Mouse (Mus musculus): ENCODE measurements around the gene Gm26938. TPM values are rescaled to one million over a fixed set of nuclear protein-coding genes. Genes with fewer than 3 reads are reported as not detected.

Gene Gm26938
- polyA plus RNA-seq, 1 experiment from 2014 or later = not detected

DNA sequence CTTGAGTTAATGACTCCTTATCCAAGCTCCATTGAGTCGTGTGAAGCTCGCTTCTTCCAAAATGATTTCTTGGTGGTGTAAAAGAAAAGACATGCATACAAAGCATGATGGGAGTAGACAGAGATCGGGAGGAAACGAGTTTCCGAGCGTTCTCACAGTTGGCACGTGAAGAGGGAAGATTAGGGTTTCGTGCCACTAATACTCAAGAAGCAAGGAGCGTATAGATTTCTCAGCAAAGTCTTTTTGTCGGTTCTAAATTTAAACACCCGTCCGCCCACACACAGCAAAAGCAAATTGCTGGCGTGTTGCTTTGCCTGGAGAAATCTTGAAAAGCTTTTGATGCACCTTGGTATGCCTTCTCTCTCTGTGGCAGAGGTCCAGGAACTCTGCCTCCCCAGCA is 3.2 kb upstream of the Gm26938 start:
- Histone ChIP-seq H3K27ac (no peak overlapping the region), H3K4me1 (peaks cover 14% of the 10 kb centered on the region), H3K9ac (no peak overlapping the region), H3K9me3 (no peaks in the 10 kb centered on the region), H3K27me3 (peaks cover 9% of the 10 kb centered on the region; the same call in 1 of the 2 replicates), H3K4me3 (replicated peaks) (no peak overlapping the region), H3K36me3 (replicated peaks) (no peaks in the 10 kb centered on the region), H3K4me2 (no peak overlapping the region)
- 82% methylated on average over 13 of the region's 13 CpGs for WGBS
- no peak for ATAC-seq (ENCODE audit: low FRiP score)

DNA sequence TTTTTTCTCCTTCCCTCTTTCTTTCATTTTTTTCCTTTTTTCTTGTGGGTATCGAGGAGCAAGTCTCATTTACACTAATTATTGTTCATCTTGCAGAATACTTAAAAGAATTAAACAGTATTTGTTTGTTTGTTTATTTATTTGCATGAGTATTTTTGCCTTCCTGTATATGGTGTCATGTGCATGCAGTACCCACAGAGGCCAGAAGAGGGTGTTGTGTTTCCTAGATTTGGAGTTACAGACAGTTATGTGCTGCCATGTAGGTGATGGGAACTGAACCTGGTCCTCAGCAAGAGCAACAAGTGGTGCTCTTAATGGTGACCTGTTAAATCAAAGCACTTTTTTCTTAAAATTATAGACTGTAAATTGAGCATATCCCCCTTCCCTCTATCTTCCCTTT is 1.4 kb upstream of the Gm26938 start:
- no peak for ATAC-seq (ENCODE audit: low FRiP score)
- H3K9ac ChIP-seq = no peak overlapping the region
- WGBS = 86% methylated on average over 1 of the region's 1 CpGs

DNA sequence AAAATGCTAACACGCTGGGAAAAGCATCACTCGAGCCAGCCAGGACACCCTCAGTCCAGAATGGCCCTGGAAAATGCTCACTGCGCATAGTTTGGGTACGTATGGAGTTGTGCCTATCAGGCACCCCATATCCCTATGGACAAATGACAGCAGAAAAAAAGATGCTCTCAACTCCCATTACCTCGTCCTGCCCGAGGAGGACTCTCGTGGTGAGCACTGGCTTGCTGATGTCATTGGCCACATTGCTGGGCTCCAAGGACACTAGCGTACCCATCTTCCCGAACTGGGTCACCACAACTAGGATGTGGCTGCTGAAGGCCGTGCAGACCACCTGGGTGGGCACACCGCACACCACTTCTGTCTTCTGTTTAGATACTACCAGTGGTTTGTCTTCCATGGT is 260 bp downstream of the Gm26938 start:
- Histone ChIP-seq H3K36me3 (replicated peaks) (peaks cover 28% of the 10 kb centered on the region), H3K4me1 (peaks cover 14% of the 10 kb centered on the region), H3K27ac (peak overlapping the region; percentile 83; the same call in 1 of the 2 replicates), H3K9me3 (no peaks in the 10 kb centered on the region), H3K27me3 (0 out of 2 replicates have a peak, but pooled peaks cover 3% of the 10 kb centered on the region), H3K4me2 (peak overlapping the region; percentile 77), H3K4me3 (replicated peaks) (peak overlapping the region; percentile 81), H3K9ac (peak overlapping the region; percentile 87)
- WGBS = 51% methylated on average over 11 of the region's 11 CpGs
- ATAC-seq (ENCODE audit: low FRiP score) = peak; percentile 45; the same call in 1 of the 2 replicates

More for the DNA sequence above, 1.4 kb upstream of the Gm26938 start:
- 0 out of 2 replicates have a peak, but pooled peaks cover 3% of the 10 kb centered on the region for H3K27me3 ChIP-seq
- no peak overlapping the region for H3K27ac ChIP-seq
- H3K4me2 ChIP-seq = no peak overlapping the region
- peaks cover 14% of the 10 kb centered on the region for H3K36me3 ChIP-seq (replicated peaks)
- no peaks in the 10 kb centered on the region for H3K9me3 ChIP-seq
- H3K4me3 ChIP-seq (replicated peaks) = no peak overlapping the region
- H3K4me1 ChIP-seq = peaks cover 14% of the 10 kb centered on the region

DNA sequence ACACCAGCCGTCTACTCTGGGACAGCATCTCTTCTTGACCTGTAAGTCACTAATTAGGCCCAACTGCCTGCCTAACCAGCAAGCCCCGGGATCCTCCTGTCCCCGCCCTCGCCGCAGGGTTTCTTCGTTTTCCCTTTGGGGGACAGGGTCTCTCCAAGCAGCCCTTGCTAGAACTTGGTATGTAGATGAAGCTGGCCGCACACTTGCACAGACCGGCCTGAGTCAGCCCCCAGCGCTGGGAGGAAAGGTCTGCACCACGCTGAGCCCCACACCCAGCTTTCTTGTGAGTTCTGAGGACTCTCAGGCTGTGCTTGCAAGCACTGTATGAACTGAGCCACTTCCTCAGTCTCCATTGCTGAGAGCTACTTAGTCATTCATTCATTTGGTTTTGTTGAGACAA is 1.7 kb downstream of the Gm26938 start:
- Histone ChIP-seq H3K9ac (no peak overlapping the region), H3K27me3 (0 out of 2 replicates have a peak, but pooled peaks cover 3% of the 10 kb centered on the region), H3K27ac (no peak overlapping the region), H3K4me3 (replicated peaks) (no peak overlapping the region), H3K4me2 (no peak overlapping the region), H3K4me1 (peaks cover 14% of the 10 kb centered on the region), H3K36me3 (replicated peaks) (peaks cover 28% of the 10 kb centered on the region), H3K9me3 (no peaks in the 10 kb centered on the region)
- 86% methylated on average over 10 of the region's 10 CpGs for WGBS
- ATAC-seq (ENCODE audit: low FRiP score) = no peak

DNA sequence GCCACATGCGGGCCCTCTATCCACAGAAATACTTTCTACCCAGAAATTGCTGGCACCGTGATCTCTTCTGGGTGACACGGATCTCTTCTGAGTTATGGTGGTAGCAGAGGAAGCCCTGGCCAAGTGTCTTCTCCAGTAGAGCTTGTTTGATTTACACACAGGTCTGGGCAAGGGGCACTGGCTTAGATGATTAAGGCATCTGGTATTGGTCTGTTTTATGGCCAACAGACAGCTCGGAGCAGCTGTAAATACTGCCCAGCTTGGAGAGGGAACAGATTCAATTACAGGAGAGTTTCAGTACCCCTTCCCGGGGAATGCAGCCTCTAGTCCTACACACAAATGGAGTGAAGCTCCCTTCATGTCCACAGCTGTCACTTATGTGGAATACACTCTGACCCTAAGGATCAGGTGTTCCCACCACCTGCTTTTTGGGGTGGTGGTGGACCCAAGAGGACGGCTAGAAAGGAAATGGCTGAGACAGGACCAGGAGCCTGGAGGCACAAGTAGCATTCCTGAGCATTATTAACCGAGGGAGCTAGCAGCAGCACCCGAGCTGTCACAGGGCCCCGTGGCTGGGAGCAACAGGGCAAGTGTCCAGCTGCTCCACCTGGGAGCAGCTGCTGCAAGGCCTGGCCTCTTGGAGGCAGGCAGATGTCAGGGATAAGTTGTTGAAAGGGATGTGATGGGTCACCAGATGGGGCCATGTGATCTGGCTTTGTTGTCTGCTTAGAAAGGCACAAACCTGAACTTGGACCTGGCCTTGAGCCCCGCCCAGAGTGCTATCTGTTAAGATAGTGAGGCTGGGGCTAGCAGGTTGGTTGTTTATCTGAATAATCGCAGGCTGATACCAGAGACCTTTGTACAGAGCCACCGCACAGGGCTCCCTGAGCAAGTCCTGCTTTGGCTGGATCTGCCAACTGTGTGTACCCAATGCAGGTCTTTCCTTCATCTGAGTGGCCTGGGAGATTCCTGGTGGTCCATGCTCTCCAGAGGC is 4.4 kb downstream of the Gm26938 start:
- no peak overlapping the region for H3K9ac ChIP-seq
- H3K36me3 ChIP-seq (replicated peaks) = peaks cover 28% of the 10 kb centered on the region

DNA sequence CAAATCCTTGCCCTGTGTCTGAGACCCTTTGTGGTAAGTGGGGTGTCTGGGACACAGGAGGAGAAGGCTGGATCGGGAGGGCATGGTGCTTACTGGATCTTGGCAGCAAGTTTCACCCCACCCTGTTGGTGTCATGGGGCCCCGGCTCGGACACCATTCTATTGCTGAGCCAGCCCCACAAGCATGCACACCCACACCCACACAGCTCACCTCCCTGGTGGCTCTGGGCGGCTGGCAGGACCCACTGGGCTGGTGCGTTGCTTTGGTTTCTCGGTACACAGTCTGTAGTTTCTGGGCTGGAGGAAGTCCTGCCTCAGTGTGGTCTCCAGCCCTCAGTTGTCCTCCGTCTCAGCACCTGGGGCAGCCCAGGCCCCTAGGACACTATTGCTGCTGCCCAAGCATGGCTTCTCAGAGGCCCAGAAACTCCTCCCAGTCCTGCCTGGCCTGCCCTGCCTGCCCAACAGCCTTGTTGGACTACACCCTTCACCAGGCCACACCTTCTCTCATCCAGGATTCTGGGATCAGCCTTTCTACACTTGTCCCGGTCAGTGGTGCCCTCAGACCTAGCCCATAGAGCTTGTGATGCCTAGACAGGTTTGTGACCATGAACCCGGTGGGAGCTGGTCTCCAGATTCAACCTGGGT is 6.5 kb downstream of the Gm26938 start, which contains the start of gene Tmem184a:
Gene Tmem184a (minus strand): TSS at position 380 of the 644 bp plus-strand sequence.
- Histone ChIP-seq H3K27ac (no peak within 1 kb of the TSS), H3K4me3 (replicated peaks) (no peak within 1 kb of the TSS)

More for the DNA sequence above, 4.4 kb downstream of the Gm26938 start:
- Histone ChIP-seq H3K27me3 (no peaks in the 10 kb centered on the region), H3K27ac (no peak overlapping the region), H3K4me1 (peaks cover 11% of the 10 kb centered on the region), H3K4me3 (replicated peaks) (no peak overlapping the region), H3K9me3 (no peaks in the 10 kb centered on the region), H3K4me2 (no peak overlapping the region)
- 91% methylated on average over 12 of the region's 12 CpGs for WGBS
- no peak for ATAC-seq (ENCODE audit: low FRiP score)

DNA sequence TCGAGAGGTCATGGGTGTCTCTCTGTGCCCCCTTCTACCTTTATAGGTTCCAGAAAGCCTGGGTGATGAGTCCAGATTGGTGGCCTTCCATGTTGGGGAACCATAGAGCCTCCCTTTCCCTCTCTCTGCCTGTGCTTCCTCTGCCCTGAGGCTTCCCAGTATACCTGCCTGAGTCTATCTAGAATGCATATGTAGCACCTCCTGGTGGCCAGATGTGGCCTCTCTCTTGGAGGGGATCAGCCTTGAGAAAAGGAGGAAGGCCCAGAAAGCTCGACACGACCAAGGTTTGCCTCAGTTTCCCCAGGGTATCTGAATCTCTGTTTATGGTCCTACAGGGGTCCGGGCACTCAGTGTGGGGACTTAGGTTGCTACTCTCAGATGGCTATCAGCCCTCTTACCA is 7.4 kb downstream of the Gm26938 start:
- Histone ChIP-seq H3K9ac (no peak overlapping the region), H3K4me3 (replicated peaks) (no peak overlapping the region), H3K4me1 (no peaks in the 10 kb centered on the region), H3K4me2 (no peak overlapping the region), H3K27me3 (peaks cover 26% of the 10 kb centered on the region), H3K9me3 (no peaks in the 10 kb centered on the region), H3K27ac (no peak overlapping the region), H3K36me3 (replicated peaks) (peaks cover 26% of the 10 kb centered on the region)
- peak; percentile 33; the same call in 1 of the 2 replicates for ATAC-seq (ENCODE audit: low FRiP score)
- WGBS = 51% methylated on average over 4 of the region's 4 CpGs

More for the DNA sequence above, 6.5 kb downstream of the Gm26938 start, which contains the start of gene Tmem184a:
- Histone ChIP-seq H3K4me2 (no peak within 1 kb of the TSS), H3K9me3 (no peaks in the 10 kb centered on the region), H3K27me3 (peaks cover 17% of the 10 kb centered on the region), H3K4me1 (no peaks in the 10 kb centered on the region), H3K36me3 (replicated peaks) (peaks cover 28% of the 10 kb centered on the region), H3K9ac (no peak within 1 kb of the TSS)
- ATAC-seq (ENCODE audit: low FRiP score) = no peak
- 87% methylated on average over 9 of the region's 9 CpGs for WGBS

DNA sequence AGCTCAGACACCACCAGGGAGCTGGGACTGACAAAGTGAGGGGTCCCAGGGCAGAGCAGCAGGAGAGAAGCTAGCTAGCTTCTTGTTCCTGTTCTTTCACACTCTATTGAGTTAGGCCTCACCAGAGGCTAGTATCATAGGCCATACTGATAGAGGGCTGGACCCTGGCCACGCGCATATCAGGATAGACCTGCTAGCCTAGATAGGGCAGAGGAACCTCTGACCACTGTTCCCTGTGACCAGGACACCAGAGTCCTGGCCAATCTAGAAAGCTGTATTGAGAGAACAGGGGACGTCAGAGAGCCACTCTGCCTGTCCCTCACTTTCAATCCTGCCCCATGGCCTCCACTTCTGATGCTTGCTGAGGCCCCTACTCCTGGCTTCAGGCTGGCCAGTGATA is 8.2 kb downstream of the Gm26938 start:
- H3K9ac ChIP-seq = no peak overlapping the region
- 81% methylated on average over 3 of the region's 3 CpGs for WGBS
- no peaks in the 10 kb centered on the region for H3K9me3 ChIP-seq
- no peak overlapping the region for H3K4me2 ChIP-seq
- peaks cover 19% of the 10 kb centered on the region for H3K36me3 ChIP-seq (replicated peaks)
- no peak overlapping the region for H3K27ac ChIP-seq
- no peaks in the 10 kb centered on the region for H3K4me1 ChIP-seq
- no peak overlapping the region for H3K4me3 ChIP-seq (replicated peaks)
- peaks cover 33% of the 10 kb centered on the region for H3K27me3 ChIP-seq
- no peak for ATAC-seq (ENCODE audit: low FRiP score)

DNA sequence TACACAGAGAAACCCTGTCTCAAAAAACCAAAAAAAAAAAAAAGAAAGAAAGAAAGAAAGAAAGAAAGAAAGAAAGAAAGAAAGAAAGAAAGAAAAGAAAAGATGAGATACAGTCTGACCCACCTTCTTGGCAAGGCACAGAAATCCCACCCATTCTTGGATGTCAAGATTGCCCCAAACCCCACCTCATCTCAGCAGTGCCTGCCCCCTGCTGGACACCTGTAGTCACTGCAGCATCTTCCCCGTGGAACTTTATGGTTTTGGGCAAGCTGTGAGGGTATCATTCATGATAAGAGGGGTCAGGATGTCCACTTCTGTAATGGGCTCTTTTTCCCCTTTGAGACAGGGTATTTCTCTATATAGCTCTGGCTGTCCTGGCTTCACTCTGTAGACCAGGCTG is 8.9 kb downstream of the Gm26938 start:
- ATAC-seq (ENCODE audit: low FRiP score) = no peak
- no peak overlapping the region for H3K9ac ChIP-seq
- H3K4me2 ChIP-seq = no peak overlapping the region
- H3K36me3 ChIP-seq (replicated peaks) = peaks cover 12% of the 10 kb centered on the region
- H3K9me3 ChIP-seq = no peaks in the 10 kb centered on the region
- H3K4me3 ChIP-seq (replicated peaks) = no peak overlapping the region
- 4% methylated on average over 1 of the region's 1 CpGs for WGBS
- H3K4me1 ChIP-seq = no peaks in the 10 kb centered on the region
- H3K27ac ChIP-seq = no peak overlapping the region
- H3K27me3 ChIP-seq = peaks cover 40% of the 10 kb centered on the region

DNA sequence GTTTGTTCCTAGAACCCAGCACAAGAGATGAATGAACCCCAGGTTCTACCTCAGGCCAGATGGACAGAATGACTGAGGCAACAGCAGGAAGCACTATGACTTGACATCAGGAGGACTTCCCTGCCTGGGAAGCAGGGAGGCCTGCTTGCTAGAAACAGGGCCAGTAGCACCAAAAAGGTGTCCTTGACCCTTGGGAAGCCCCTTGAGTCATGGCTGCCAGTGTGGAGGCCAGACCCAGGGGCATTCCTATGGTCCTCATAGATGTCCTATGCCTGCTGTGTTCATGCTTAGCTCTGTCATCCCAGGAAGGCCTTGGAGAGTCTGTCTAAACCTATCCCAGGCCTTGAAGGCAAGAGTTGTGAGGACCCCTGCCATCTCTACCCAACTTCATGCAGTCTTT is 9.8 kb downstream of the Gm26938 start:
- no peak overlapping the region for H3K4me2 ChIP-seq
- H3K9ac ChIP-seq = no peak overlapping the region
- peaks cover 3% of the 10 kb centered on the region; the same call in 1 of the 2 replicates for H3K36me3 ChIP-seq (replicated peaks)
- H3K27ac ChIP-seq = no peak overlapping the region
- peaks cover 44% of the 10 kb centered on the region for H3K27me3 ChIP-seq
- no peaks in the 10 kb centered on the region for H3K9me3 ChIP-seq
- H3K4me1 ChIP-seq = no peaks in the 10 kb centered on the region
- no peak for ATAC-seq (ENCODE audit: low FRiP score)
- H3K4me3 ChIP-seq (replicated peaks) = no peak overlapping the region

DNA sequence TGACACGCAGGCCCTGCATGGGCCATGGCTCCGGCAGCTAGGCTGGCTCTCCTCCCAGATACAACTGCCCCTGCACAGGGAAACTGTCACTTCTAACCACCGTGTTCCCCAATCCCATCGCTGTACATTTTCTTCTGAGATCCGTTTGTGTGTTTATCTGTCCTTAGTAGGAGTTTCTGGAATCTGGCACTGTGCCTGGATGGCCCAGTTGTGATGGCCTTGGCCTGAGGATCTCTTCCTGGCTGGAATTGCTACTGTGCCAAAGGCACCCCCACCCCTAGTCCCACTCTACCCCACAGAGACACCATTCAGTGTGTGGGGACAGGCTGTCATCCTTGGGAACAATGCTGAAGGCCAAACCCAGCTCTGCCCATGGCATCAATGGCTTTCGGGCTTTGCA is 10.2 kb downstream of the Gm26938 start:
- Histone ChIP-seq H3K36me3 (replicated peaks) (no peaks in the 10 kb centered on the region), H3K4me2 (no peak overlapping the region), H3K4me1 (no peaks in the 10 kb centered on the region), H3K4me3 (replicated peaks) (no peak overlapping the region), H3K9me3 (no peaks in the 10 kb centered on the region), H3K9ac (no peak overlapping the region), H3K27me3 (peaks cover 44% of the 10 kb centered on the region), H3K27ac (no peak overlapping the region)
- 84% methylated on average over 6 of the region's 6 CpGs for WGBS
- ATAC-seq (ENCODE audit: low FRiP score) = no peak

DNA sequence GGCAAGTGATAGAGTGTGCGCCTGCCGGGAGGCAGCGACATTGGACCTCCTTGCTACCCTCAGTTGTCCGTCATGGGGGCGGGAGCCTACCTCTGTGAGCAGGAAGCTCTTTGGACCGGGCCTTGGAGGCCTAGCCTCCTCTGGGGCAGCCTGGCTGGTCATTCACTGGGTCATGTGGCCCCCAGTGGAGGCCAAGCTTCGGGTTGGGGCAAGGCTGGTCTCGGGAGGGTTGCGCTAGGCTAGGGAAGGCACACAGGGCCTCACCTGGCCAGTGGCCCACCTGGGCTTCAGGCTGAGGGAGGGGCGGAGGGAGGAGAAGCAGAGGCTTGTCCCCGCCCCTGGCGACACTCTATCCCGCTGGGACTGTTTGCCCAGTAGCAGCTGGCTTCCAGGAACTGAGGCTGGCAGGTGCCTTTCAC is 12.2 kb downstream of the Gm26938 start:
- H3K27me3 ChIP-seq = peaks cover 44% of the 10 kb centered on the region
- H3K4me1 ChIP-seq = no peaks in the 10 kb centered on the region
- H3K36me3 ChIP-seq (replicated peaks) = no peaks in the 10 kb centered on the region
- H3K27ac ChIP-seq = no peak overlapping the region
- H3K4me2 ChIP-seq = no peak overlapping the region
- H3K9me3 ChIP-seq = no peaks in the 10 kb centered on the region
- no peak for ATAC-seq (ENCODE audit: low FRiP score)
- 10% methylated on average over 13 of the region's 13 CpGs for WGBS
- H3K9ac ChIP-seq = no peak overlapping the region
- H3K4me3 ChIP-seq (replicated peaks) = no peak overlapping the region

Measured in forebrain, embryonic 12.5 days (tissue).